Mouse (Mus musculus): Measurements from ENCODE around the gene Slc13a1. TPM values are rescaled to one million over a fixed set of nuclear protein-coding genes. Genes with fewer than 3 reads are reported as not detected.

The Slc13a1 gene
- polyA plus RNA-seq, 1 experiment from 2014 or later: 0.15 TPM

DNA sequence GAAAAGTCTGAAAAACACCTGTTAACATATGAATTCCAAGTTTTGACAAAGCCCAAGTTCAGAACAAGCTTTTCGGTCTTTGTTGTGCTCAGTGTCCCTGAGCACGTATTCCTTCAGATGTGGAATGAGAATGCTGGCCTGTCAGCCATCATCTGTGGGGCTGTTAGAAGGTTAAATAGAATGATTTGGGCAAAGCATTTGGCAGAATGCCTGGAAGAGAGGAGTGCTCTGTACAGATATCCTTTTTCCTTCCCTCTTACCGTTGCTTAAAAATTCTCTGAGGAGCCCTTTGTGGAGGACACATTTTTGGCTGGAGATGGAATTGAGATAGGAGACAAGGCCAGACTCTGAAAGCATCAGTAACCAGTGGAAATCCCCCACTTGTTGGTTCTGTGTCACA lies 2.6 kb downstream of the Slc13a1 start:
- no peaks in the 10 kb centered on the region for H3K27me3 ChIP-seq
- 43% methylated on average over 3 of the region's 3 CpGs for WGBS
- H3K4me1 ChIP-seq: no peaks in the 10 kb centered on the region
- H3K9me3 ChIP-seq (replicated peaks): no peaks in the 10 kb centered on the region
- H3K27ac ChIP-seq (replicated peaks): no peak overlapping the region
- no peak for ATAC-seq (ENCODE audit: insufficient number of reproducible peaks, low FRiP score, low TSS enrichment, low read depth)
- no peak overlapping the region for H3K9ac ChIP-seq
- no peak overlapping the region for H3K4me2 ChIP-seq (replicated peaks)
- H3K4me3 ChIP-seq (replicated peaks): no peak overlapping the region
- no peaks in the 10 kb centered on the region for H3K36me3 ChIP-seq

- H3K27ac ChIP-seq (replicated peaks): no peak overlapping the region
These were observed 8.1 kb downstream of the Slc13a1 start for GRCm38 (mm10) chr6:24159795-24160194.

DNA sequence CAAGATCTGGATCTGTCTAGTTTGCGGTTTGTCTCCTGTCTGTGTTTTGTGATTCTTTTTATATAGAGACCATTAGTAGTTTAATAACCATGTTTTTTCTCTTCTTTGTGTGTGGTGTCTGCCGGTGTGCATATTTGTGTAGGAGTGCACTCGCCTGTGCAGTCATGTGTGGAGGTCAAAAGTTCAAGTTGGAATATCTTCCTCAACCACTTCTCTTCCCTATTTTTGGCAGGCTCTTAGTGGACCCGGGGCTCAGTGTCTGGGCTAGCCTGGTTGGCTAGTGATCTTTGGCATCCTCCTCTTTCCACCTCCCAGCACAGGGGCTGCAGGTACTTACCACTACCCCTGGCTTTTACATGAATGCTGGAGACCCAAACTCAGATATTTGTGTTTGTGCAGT lies 13.0 kb downstream of the Slc13a1 start:
- WGBS: 64% methylated on average over 4 of the region's 4 CpGs

More at GRCm38 (mm10) chr6:24159795-24160194, 8.1 kb downstream of the Slc13a1 start:
- H3K4me1 ChIP-seq: no peaks in the 10 kb centered on the region
- ATAC-seq (ENCODE audit: insufficient number of reproducible peaks, low FRiP score, low TSS enrichment, low read depth): no peak
- no peak overlapping the region for H3K4me2 ChIP-seq (replicated peaks)
- H3K27me3 ChIP-seq: no peaks in the 10 kb centered on the region
- no peaks in the 10 kb centered on the region for H3K9me3 ChIP-seq (replicated peaks)
- H3K4me3 ChIP-seq (replicated peaks): no peak overlapping the region
- H3K9ac ChIP-seq: no peak overlapping the region
- WGBS: 80% methylated on average over 1 of the region's 1 CpGs
- no peaks in the 10 kb centered on the region for H3K36me3 ChIP-seq

DNA sequence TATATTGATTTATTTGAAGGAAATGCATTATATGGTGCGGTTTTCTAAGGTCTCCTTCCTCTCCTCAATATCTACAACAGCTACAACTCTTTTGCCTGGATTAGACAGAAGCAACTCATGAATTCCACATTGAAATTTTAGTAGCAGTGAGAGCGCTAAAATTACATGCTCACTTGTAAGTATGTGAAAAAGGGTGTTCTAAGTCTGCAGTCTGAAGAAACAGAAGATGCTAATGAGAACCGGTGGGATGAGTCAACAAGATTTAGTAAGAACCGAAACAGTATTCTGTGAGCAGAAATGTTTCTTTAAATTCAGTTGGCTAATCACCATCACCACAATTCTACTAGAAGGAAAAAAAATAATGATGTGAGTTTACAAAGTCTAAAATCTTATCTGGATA lies 34.9 kb downstream of the Slc13a1 start:
- H3K27ac ChIP-seq (replicated peaks): no peak overlapping the region
- WGBS: 86% methylated on average over 4 of the region's 4 CpGs
- no peak overlapping the region for H3K9ac ChIP-seq
- no peaks in the 10 kb centered on the region for H3K36me3 ChIP-seq
- no peak for ATAC-seq (ENCODE audit: insufficient number of reproducible peaks, low FRiP score, low TSS enrichment, low read depth)
- no peak overlapping the region for H3K4me2 ChIP-seq (replicated peaks)
- H3K9me3 ChIP-seq (replicated peaks): no peaks in the 10 kb centered on the region
- H3K4me3 ChIP-seq (replicated peaks): no peak overlapping the region
- H3K27me3 ChIP-seq: no peaks in the 10 kb centered on the region
- H3K4me1 ChIP-seq: no peaks in the 10 kb centered on the region

More for the DNA sequence above, 13.0 kb downstream of the Slc13a1 start:
- H3K9me3 ChIP-seq (replicated peaks): no peaks in the 10 kb centered on the region
- H3K27ac ChIP-seq (replicated peaks): no peak overlapping the region
- H3K27me3 ChIP-seq: no peaks in the 10 kb centered on the region
- H3K36me3 ChIP-seq: no peaks in the 10 kb centered on the region
- no peak overlapping the region for H3K4me2 ChIP-seq (replicated peaks)
- no peak overlapping the region for H3K9ac ChIP-seq
- ATAC-seq (ENCODE audit: insufficient number of reproducible peaks, low FRiP score, low TSS enrichment, low read depth): no peak
- no peak overlapping the region for H3K4me3 ChIP-seq (replicated peaks)
- no peaks in the 10 kb centered on the region for H3K4me1 ChIP-seq

- no peaks in the 10 kb centered on the region for H3K36me3 ChIP-seq
- H3K4me2 ChIP-seq (replicated peaks): no peak overlapping the region
- no peak overlapping the region for H3K27ac ChIP-seq (replicated peaks)
- H3K9me3 ChIP-seq (replicated peaks): no peaks in the 10 kb centered on the region
- no peak for ATAC-seq (ENCODE audit: insufficient number of reproducible peaks, low FRiP score, low TSS enrichment, low read depth)
- H3K27me3 ChIP-seq: no peaks in the 10 kb centered on the region
- no peak overlapping the region for H3K9ac ChIP-seq
- no peak overlapping the region for H3K4me3 ChIP-seq (replicated peaks)
- H3K4me1 ChIP-seq: no peaks in the 10 kb centered on the region
These were observed 45.3 kb downstream of the Slc13a1 start for GRCm38 (mm10) chr6:24122632-24123031.

GRCm38 (mm10) chr6:24111614-24112013 lies 56.3 kb downstream of the Slc13a1 start:
- H3K9ac ChIP-seq: no peak overlapping the region
- H3K9me3 ChIP-seq (replicated peaks): no peaks in the 10 kb centered on the region
- no peaks in the 10 kb centered on the region for H3K36me3 ChIP-seq
- H3K27ac ChIP-seq (replicated peaks): no peak overlapping the region
- H3K4me3 ChIP-seq (replicated peaks): no peak overlapping the region
- no peak for ATAC-seq (ENCODE audit: insufficient number of reproducible peaks, low FRiP score, low TSS enrichment, low read depth)
- 89% methylated on average over 8 of the region's 8 CpGs for WGBS
- H3K4me1 ChIP-seq: no peaks in the 10 kb centered on the region
- H3K27me3 ChIP-seq: no peaks in the 10 kb centered on the region
- H3K4me2 ChIP-seq (replicated peaks): no peak overlapping the region

- no peaks in the 10 kb centered on the region for H3K36me3 ChIP-seq
- H3K4me2 ChIP-seq (replicated peaks): no peak overlapping the region
- no peak for ATAC-seq (ENCODE audit: insufficient number of reproducible peaks, low FRiP score, low TSS enrichment, low read depth)
- H3K4me1 ChIP-seq: no peaks in the 10 kb centered on the region
- no peak overlapping the region for H3K9ac ChIP-seq
- H3K4me3 ChIP-seq (replicated peaks): no peak overlapping the region
- no peaks in the 10 kb centered on the region for H3K27me3 ChIP-seq
- H3K27ac ChIP-seq (replicated peaks): no peak overlapping the region
- WGBS: 83% methylated on average over 4 of the region's 4 CpGs
- no peaks in the 10 kb centered on the region for H3K9me3 ChIP-seq (replicated peaks)
These were observed 59.4 kb downstream of the Slc13a1 start for GRCm38 (mm10) chr6:24108471-24108870.

DNA sequence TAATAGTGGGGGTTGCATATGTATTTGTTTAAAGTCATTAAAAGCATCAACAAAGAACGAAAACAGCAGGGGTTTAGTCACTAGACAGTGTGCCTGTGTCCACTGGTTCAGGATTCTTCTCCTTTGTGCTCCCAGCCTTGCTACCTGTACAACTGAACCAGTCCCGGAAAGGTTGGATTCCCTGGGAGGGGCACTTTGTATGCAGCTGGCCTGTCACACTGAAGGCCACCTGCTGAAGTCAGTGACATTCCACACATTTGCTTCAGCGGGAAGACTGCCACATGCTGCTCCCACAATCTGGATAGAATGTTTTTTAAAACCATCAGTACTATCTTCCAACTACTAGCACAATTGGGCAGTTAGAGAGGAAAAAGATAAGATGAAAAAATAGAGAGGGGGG lies 61.7 kb downstream of the Slc13a1 start:
- Histone ChIP-seq H3K36me3 (no peaks in the 10 kb centered on the region), H3K4me1 (no peaks in the 10 kb centered on the region), H3K4me2 (replicated peaks) (no peak overlapping the region), H3K9ac (no peak overlapping the region), H3K9me3 (replicated peaks) (no peaks in the 10 kb centered on the region), H3K4me3 (replicated peaks) (no peak overlapping the region), H3K27ac (replicated peaks) (no peak overlapping the region), H3K27me3 (no peaks in the 10 kb centered on the region)
- ATAC-seq (ENCODE audit: insufficient number of reproducible peaks, low FRiP score, low TSS enrichment, low read depth): no peak
- 43% methylated on average over 3 of the region's 3 CpGs for WGBS

DNA sequence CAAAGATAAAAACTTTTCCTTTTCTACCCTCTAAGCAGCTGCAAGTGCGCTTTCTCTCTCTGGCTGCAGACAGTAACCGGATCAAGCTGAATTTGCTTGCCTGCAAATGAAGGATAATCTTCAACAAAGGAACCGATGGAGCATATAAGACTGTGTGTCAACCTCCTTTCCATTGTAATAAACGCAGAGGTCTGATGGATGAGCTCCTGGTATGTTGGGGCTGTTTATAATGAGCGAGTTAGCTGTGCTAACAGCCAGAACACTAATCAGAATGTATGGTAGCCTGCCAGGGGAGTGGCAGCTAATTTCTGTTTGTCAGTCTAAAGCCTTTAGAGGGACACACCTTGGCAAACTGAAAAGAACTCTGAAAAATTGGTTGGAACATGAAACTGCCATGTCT lies 62.2 kb downstream of the Slc13a1 start:
- H3K4me2 ChIP-seq (replicated peaks): no peak overlapping the region
- no peaks in the 10 kb centered on the region for H3K9me3 ChIP-seq (replicated peaks)
- H3K27me3 ChIP-seq: no peaks in the 10 kb centered on the region
- ATAC-seq (ENCODE audit: insufficient number of reproducible peaks, low FRiP score, low TSS enrichment, low read depth): peak; percentile 19; the same call in 1 of the 2 replicates
- no peak overlapping the region for H3K4me3 ChIP-seq (replicated peaks)
- no peaks in the 10 kb centered on the region for H3K4me1 ChIP-seq
- no peak overlapping the region for H3K9ac ChIP-seq
- H3K27ac ChIP-seq (replicated peaks): no peak overlapping the region
- 53% methylated on average over 5 of the region's 5 CpGs for WGBS
- H3K36me3 ChIP-seq: no peaks in the 10 kb centered on the region

DNA sequence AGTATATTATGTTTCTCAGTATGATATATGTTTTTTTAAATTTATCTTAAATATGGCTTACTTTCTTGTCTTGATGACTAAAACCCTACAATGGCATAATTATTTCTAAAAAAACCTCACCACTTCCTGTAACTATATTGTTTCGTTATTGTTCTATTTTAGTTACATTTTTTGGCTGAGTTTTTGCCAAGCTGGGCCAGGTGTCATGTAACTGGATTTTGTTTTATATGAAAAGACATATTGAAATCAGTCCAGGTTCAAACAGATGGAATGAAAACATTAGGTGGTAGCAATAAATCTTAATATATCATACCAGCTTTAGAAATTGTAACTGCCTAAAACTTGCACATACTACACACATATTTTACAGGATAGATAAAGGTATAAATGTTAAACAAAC lies 66.6 kb downstream of the Slc13a1 start:
- H3K9ac ChIP-seq: no peak overlapping the region
- WGBS: 62% methylated on average over 1 of the region's 1 CpGs
- no peak for ATAC-seq (ENCODE audit: insufficient number of reproducible peaks, low FRiP score, low TSS enrichment, low read depth)

DNA sequence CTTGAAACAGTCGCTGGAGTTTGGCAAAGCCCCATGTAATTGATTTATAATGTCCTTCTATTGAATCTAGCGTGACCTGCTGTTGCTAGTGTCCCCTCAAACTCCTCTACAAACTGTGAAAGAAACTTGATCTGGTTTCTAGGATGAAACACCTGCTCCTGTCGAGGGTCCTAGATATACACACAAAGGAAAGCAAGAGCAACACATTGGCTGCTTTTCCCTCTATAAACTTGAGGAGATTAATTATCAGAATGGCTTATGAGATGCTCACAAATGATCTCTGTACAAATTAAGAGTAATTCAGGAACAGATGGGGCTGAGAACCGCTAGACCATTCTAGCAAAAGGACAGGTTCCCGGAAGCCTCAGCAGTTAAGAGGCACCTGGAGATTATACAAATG lies 67.2 kb downstream of the Slc13a1 start:
- H3K4me2 ChIP-seq (replicated peaks): no peak overlapping the region
- no peaks in the 10 kb centered on the region for H3K4me1 ChIP-seq
- ATAC-seq (ENCODE audit: insufficient number of reproducible peaks, low FRiP score, low TSS enrichment, low read depth): no peak
- H3K36me3 ChIP-seq: no peaks in the 10 kb centered on the region
- H3K9me3 ChIP-seq (replicated peaks): no peaks in the 10 kb centered on the region
- no peak overlapping the region for H3K27ac ChIP-seq (replicated peaks)
- H3K9ac ChIP-seq: no peak overlapping the region
- H3K4me3 ChIP-seq (replicated peaks): no peak overlapping the region
- 58% methylated on average over 5 of the region's 5 CpGs for WGBS
- H3K27me3 ChIP-seq: no peaks in the 10 kb centered on the region

More for the DNA sequence above, 66.6 kb downstream of the Slc13a1 start:
- no peaks in the 10 kb centered on the region for H3K36me3 ChIP-seq
- H3K27ac ChIP-seq (replicated peaks): no peak overlapping the region
- no peak overlapping the region for H3K4me2 ChIP-seq (replicated peaks)
- no peaks in the 10 kb centered on the region for H3K9me3 ChIP-seq (replicated peaks)
- no peaks in the 10 kb centered on the region for H3K27me3 ChIP-seq
- H3K4me3 ChIP-seq (replicated peaks): no peak overlapping the region
- H3K4me1 ChIP-seq: no peaks in the 10 kb centered on the region

- no peaks in the 10 kb centered on the region for H3K4me1 ChIP-seq
- no peak overlapping the region for H3K4me3 ChIP-seq (replicated peaks)
- ATAC-seq (ENCODE audit: insufficient number of reproducible peaks, low FRiP score, low TSS enrichment, low read depth): no peak
- H3K4me2 ChIP-seq (replicated peaks): no peak overlapping the region
- H3K27ac ChIP-seq (replicated peaks): no peak overlapping the region
- H3K27me3 ChIP-seq: no peaks in the 10 kb centered on the region
- H3K9ac ChIP-seq: no peak overlapping the region
- no peaks in the 10 kb centered on the region for H3K36me3 ChIP-seq
- H3K9me3 ChIP-seq (replicated peaks): no peaks in the 10 kb centered on the region
These were observed 70.5 kb downstream of the Slc13a1 start for GRCm38 (mm10) chr6:24097400-24097799.
